In genomic region chr15:86835996-86836395, GRCm38 (mm10) we compare ENCODE assay signal across 10 mouse cellular contexts.
DNase-seq lines count a peak whose midpoint lies in the region; ATAC-seq and TF ChIP-seq lines count a peak whose summit lies in the region.
"Had no signal": no experiment of that assay in that cellular context is flagged by ENCODE, and none has a peak within 500 bp of the region (broad histone marks: within the 10 kb centered on the region; RNA-seq: fewer than 3 reads in every experiment).

No protein-coding gene starts in this region.

- no peak overlapping the region for H3K4me2 ChIP-seq in forebrain, embryonic 14.5 days (ENCODE audit: low read length)
- H3K4me2 ChIP-seq in forebrain, embryonic 11.5 days (ENCODE audit: low read depth, low read length, severe bottlenecking), result no peak overlapping the region
- H3K4me2 ChIP-seq in midbrain, postnatal 0 days (ENCODE audit: low read depth, low read length, poor library complexity, severe bottlenecking), result no peak overlapping the region

- peak; percentile 49 for DNase-seq in forebrain, embryonic 14.5 days (ENCODE audit: low spot score)
- no peak for DNase-seq in forebrain, embryonic 11.5 days (ENCODE audit: low spot score)
- peak; percentile 32 to 38 for DNase-seq in layer of hippocampus, adult 8-10 months (ENCODE audit: low spot score in 2 of 2)
- no peak for DNase-seq in layer of hippocampus, postnatal 14 days (ENCODE audit: low spot score in 2 of 2)
- peak; percentile 38 to 39 for DNase-seq in frontal cortex, postnatal 10 days (ENCODE audit: low spot score in 2 of 2)
- DNase-seq in midbrain, postnatal 0 days (ENCODE audit: low spot score), result peak; percentile 37
- no peak for DNase-seq in liver
- DNase-seq: kidney, adult 18-20 months had no signal

- H3K9me3 ChIP-seq in forebrain, embryonic 14.5 days (replicated peaks; ENCODE audit: control insufficient read depth, low read length), result no peaks in the 10 kb centered on the region
- H3K9me3 ChIP-seq in forebrain, embryonic 11.5 days (ENCODE audit: control insufficient read depth, low read length), result no peaks in the 10 kb centered on the region
- H3K9me3 ChIP-seq in midbrain, postnatal 0 days (ENCODE audit: low read length), result no peaks in the 10 kb centered on the region

- H3K27ac ChIP-seq in forebrain, embryonic 14.5 days (ENCODE audit: low read depth, low read length), result peak overlapping the region; percentile 63; the same call in 1 of the 2 replicates
- no peak overlapping the region for H3K27ac ChIP-seq in forebrain, embryonic 11.5 days (ENCODE audit: low read depth, low read length)
- peak overlapping the region; percentile 69 for H3K27ac ChIP-seq in midbrain, postnatal 0 days (ENCODE audit: low read depth, low read length)

- H3K9ac ChIP-seq in forebrain, embryonic 14.5 days (ENCODE audit: low read length), result no peak overlapping the region
- H3K9ac ChIP-seq in forebrain, embryonic 11.5 days (ENCODE audit: low read length), result no peak overlapping the region
- no peak overlapping the region for H3K9ac ChIP-seq in midbrain, postnatal 0 days (replicated peaks; ENCODE audit: low read length, poor library complexity, severe bottlenecking)

- no peak for TF ChIP-seq CTCF in midbrain, postnatal 0 days (IDR thresholded peaks at IDR 0.05)

- WGBS in forebrain, embryonic 14.5 days, result 47% methylated on average over 6 of the region's 6 CpGs
- WGBS in forebrain, embryonic 11.5 days, result 49% methylated on average over 6 of the region's 6 CpGs
- WGBS in midbrain, postnatal 0 days, result 21% methylated on average over 6 of the region's 6 CpGs

- no peak for ATAC-seq in forebrain, embryonic 14.5 days
- no peak for ATAC-seq in forebrain, embryonic 11.5 days (replicated peaks; ENCODE audit: low FRiP score)
- ATAC-seq in midbrain, postnatal 0 days (ENCODE audit: low FRiP score), result no peak
- no peak for ATAC-seq in megakaryocyte-erythroid progenitor cell, adult 5-6 weeks (replicated peaks; ENCODE audit: low FRiP score, low TSS enrichment, poor library complexity, severe bottlenecking)

- no peaks in the 10 kb centered on the region for H3K27me3 ChIP-seq in forebrain, embryonic 14.5 days (replicated peaks; ENCODE audit: control insufficient read depth, insufficient read depth, low read length)
- no peaks in the 10 kb centered on the region for H3K27me3 ChIP-seq in forebrain, embryonic 11.5 days (ENCODE audit: control insufficient read depth, insufficient read depth, low read length)
- no peaks in the 10 kb centered on the region for H3K27me3 ChIP-seq in midbrain, postnatal 0 days (ENCODE audit: insufficient read depth, low read length)
- H3K27me3 ChIP-seq: megakaryocyte, embryonic 14.5 days had no signal

- H3K36me3 ChIP-seq in forebrain, embryonic 14.5 days (ENCODE audit: control insufficient read depth, insufficient read depth, low read length), result no peaks in the 10 kb centered on the region
- no peaks in the 10 kb centered on the region for H3K36me3 ChIP-seq in forebrain, embryonic 11.5 days (ENCODE audit: control insufficient read depth, insufficient read depth, low read length)
- no peaks in the 10 kb centered on the region for H3K36me3 ChIP-seq in midbrain, postnatal 0 days (ENCODE audit: insufficient read depth, low read length)

- no peak overlapping the region for H3K4me3 ChIP-seq in forebrain, embryonic 14.5 days (ENCODE audit: low read depth, low read length)
- H3K4me3 ChIP-seq in forebrain, embryonic 11.5 days (ENCODE audit: low read depth, low read length), result no peak overlapping the region
- no peak overlapping the region for H3K4me3 ChIP-seq in midbrain, postnatal 0 days (ENCODE audit: low read depth, low read length)

- H3K4me1 ChIP-seq in forebrain, embryonic 14.5 days (ENCODE audit: control insufficient read depth, insufficient read depth, low read length), result no peaks in the 10 kb centered on the region
- no peaks in the 10 kb centered on the region for H3K4me1 ChIP-seq in forebrain, embryonic 11.5 days (replicated peaks; ENCODE audit: control insufficient read depth, insufficient read depth, low read length)
- H3K4me1 ChIP-seq in midbrain, postnatal 0 days (ENCODE audit: insufficient read depth, low read length), result peaks cover 4% of the 10 kb centered on the region; the same call in 1 of the 2 replicates
- H3K4me1 ChIP-seq: megakaryocyte, embryonic 14.5 days had no signal

Comparison
In these comparisons a context has a peak if more than half of its experiments do, and no peak if none do; other contexts are left out.
1. DNase-seq: peak in forebrain, embryonic 14.5 days (single experiment), layer of hippocampus, adult 8-10 months (2 of 2), frontal cortex, postnatal 10 days (2 of 2) and midbrain, postnatal 0 days (single experiment); none in forebrain, embryonic 11.5 days (single experiment), layer of hippocampus, postnatal 14 days (0 of 2) and liver (single experiment).